Mouse (Mus musculus): ENCODE data around the gene Slc35b4.

The Slc35b4 gene

DNA sequence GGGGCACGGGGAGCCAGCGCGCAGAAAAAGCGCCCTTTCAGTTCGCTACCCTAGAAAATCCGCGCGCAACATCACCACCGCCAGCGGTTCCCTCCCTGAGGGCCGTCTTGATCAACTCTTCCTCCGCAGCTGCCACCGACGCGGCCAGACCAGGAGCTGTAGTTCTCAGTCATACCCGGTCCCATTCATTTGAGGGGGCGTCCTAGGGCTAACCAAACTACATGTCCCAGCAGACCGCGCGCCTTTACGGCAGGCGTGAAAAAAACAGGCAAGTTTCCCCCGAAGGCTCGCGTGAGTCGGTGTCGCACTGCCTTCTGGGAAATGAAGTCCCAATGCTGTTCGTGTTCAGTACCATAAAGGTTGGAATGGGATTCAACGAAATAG lies at the start of gene Slc35b4:
Gene Slc35b4 (minus strand): TSS at position 248 of the 384 bp plus-strand sequence.
- DNase-seq (ENCODE audit: extremely low read depth, low read depth, low spot score): peak; percentile 58

DNA sequence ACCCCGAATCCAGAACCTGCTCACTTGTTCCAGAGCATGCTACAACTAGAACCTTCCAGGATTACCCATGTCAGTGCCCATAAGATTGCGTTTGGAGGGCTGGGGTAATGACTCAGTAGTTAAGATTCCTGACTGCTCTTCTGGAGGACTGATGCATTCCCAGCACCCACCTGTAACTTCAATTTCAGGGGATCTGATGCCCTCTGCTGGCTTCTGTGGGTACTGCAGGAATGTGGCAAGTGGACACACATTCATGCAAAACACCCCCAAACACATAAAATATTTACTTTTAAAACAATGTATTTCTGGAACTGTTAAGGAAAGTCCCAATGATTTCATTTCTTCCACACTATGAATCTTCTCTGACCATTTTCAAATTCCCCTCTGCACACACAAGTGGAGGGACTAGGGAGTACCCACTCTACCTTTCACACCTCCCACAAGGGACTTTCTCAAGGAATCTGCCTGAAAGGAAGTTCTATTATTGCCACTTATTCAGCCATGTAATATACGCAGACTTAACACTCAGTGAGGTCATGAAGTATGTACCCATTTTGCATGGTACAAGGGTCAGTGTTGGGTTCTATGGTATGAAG lies 48.2 kb upstream of the Slc35b4 start:
- no peak for DNase-seq (ENCODE audit: extremely low read depth, low read depth, low spot score)

- DNase-seq (ENCODE audit: extremely low read depth, low read depth, low spot score): no peak
Measured at GRCm38 (mm10) chr6:34216450-34217319, 39.8 kb upstream of the Slc35b4 start.

- DNase-seq (ENCODE audit: extremely low read depth, low read depth, low spot score): no peak
Measured at GRCm38 (mm10) chr6:34205754-34206153, 28.8 kb upstream of the Slc35b4 start.

DNA sequence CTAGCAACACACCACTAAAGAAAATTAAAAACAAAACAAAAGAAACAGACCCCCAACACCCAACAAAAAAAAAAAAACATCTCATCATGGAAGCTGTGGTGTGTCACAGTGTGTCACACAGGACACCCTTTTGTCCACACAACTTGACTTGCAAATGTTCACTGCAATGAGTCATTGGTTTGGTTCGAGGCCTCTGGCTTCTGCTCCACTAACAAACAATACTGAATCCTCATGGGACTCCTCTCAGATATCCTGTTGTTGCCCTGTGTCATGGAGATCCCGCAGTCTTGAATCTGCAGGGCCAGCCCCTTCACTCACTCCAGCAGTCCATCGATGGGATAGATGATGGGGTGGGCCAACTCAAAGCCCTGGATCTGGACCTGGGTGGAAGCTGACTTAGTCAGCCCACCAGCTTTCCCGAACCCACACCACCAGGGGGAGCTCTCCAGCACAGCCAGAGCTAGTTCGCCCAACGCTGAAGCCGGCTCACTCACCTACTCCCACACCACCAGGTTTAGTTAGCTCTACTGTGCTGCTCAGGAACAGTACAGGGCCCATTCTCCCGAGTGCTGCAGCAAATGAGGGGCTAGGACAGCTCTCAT lies 28.2 kb upstream of the Slc35b4 start:
- no peak for DNase-seq (ENCODE audit: extremely low read depth, low read depth, low spot score)

DNA sequence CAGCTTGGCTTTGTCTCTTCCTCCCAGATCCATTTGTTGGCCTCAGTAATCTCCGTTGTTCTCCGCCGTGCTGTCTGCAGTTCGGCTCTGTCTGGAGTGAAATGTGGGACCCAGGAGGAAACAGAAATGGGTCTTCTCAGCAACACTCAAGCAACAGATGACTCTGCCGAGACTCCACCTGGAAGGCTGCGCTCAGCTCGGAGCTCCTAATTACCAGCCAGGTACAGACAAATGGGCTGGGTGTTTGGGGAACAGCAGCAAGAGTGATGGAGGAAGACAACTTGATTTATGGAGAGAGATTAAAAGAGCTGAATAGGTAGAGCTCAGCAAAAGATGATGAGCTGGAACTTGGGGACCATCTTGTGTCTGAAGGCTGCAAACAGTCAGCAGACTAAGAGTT lies 26.6 kb upstream of the Slc35b4 start:
- DNase-seq (ENCODE audit: extremely low read depth, low read depth, low spot score): no peak

DNA sequence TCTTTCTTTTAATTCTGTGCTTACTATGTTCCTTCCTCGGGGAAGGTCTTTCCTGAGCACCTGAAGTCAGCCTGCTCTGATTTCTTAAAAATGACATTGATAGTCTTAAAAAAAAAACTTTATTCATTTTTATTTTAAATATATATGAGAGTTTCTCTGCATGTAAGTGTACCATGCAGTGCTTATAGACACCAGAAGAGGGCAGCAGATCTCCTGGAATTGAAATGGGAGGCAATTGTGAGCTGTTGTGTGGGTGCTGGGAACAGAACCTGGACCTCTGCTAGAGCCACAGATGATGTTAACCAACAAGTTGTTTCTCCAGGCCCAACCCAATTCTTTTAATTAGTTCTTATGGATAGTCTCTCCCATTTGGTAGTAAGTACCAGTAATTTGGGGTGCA lies 18.1 kb upstream of the Slc35b4 start:
- DNase-seq (ENCODE audit: extremely low read depth, low read depth, low spot score): no peak

DNA sequence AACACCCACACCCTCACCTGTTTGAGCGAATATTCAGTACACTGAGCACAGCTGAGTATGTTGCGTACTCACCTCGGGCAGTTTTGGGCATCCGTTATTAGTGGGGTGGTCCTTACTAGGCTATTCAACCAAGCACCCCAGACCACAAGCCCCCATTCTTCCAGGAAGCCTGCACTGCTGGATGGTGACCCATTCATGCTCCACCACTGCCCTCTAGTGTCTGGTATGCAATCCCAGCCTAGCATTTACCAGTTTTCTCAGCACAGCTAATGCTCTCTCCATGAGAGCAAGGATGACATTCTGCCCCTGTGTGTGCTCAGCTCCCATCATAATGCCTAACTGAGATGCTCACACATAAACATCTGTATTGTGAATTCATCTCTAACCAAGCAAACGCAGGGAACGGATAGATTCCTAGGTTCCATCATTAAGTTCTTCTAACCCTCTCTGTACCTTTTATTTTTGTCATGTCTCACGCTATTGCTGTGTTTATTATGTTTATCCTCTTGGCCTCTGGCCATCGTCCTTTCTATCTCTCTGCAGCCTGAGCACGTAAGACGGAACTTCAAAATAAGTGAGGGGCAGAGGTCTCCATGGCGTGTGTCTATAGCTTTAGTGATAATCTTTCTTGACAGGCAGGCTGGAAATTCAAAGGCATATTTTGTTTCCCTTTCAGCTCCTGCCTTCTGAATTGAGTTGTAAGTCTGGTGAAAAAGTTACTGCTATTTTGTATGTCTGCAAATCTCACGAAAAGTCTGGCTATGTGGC lies 17.0 kb upstream of the Slc35b4 start:
- no peak for DNase-seq (ENCODE audit: extremely low read depth, low read depth, low spot score)

DNA sequence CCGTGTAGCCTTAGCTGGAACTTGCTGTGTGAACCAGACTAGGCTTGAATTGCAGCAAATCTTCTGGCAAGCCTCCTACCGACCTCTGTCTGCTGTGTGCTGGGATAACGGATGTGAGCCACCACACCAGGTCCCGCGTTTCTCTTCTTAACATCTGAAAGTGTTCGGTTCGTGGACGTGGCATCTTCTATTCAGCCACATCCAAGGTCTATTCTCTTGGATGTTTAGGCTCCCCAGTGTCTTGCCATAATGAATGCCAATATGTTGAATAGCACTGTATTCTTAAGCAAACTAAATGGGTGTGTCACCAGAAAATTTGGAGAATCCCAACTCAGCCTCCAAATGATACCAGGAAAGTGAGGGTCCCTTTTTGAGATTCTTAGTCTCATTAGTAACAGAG lies 14.5 kb upstream of the Slc35b4 start:
- DNase-seq (ENCODE audit: extremely low read depth, low read depth, low spot score): no peak

GRCm38 (mm10) chr6:34189494-34189893 lies 12.6 kb upstream of the Slc35b4 start:
- DNase-seq (ENCODE audit: extremely low read depth, low read depth, low spot score): no peak

- DNase-seq (ENCODE audit: extremely low read depth, low read depth, low spot score): no peak
Measured at GRCm38 (mm10) chr6:34187986-34188599, 11.2 kb upstream of the Slc35b4 start.

- no peak for DNase-seq (ENCODE audit: extremely low read depth, low read depth, low spot score)
Measured at GRCm38 (mm10) chr6:34187273-34187863, 10.5 kb upstream of the Slc35b4 start.

DNA sequence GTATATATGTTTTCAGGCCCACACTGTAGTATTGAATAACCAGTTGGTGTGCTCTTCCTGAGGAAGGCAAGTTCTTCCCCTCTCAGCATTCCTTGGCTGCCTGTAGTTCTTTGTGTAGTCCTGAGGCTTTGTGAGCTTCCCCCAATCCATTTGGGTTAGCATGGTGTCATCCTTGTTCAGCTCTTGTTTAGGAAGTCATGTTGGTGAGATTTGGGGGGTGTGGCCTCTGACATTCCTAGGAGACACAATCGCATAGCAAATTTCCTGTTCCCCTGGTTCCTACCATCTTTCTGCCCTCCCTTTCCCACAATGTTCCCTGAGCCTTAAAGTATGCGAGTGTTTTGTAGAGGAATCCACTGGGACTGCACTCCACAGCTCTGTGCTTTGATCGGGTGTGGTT lies 6.4 kb upstream of the Slc35b4 start:
- DNase-seq (ENCODE audit: extremely low read depth, low read depth, low spot score): no peak

GRCm38 (mm10) chr6:34181961-34182360 lies 5.0 kb upstream of the Slc35b4 start:
- no peak for DNase-seq (ENCODE audit: extremely low read depth, low read depth, low spot score)

- no peak for DNase-seq (ENCODE audit: extremely low read depth, low read depth, low spot score)
Measured at GRCm38 (mm10) chr6:34179911-34180310, 3.0 kb upstream of the Slc35b4 start.

DNA sequence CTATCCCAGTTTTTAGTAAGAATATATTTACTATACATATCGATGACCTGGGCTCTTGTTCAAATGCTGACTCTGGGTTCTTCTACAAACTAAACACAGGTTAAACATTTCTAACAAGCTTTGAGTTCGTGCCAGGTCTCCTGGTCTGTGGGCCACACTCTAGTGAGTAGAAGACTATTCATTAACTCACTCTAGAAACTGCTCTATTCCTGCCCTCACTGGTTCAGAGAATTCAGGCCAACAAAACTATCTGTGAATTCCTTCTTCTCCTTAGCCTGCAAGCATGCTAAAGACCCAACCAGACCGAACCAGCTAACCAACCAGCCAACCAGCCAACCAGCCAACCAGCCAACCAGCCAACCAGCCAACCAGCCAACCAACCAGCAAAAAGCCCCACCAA lies 2.1 kb upstream of the Slc35b4 start:
- DNase-seq (ENCODE audit: extremely low read depth, low read depth, low spot score): no peak

DNA sequence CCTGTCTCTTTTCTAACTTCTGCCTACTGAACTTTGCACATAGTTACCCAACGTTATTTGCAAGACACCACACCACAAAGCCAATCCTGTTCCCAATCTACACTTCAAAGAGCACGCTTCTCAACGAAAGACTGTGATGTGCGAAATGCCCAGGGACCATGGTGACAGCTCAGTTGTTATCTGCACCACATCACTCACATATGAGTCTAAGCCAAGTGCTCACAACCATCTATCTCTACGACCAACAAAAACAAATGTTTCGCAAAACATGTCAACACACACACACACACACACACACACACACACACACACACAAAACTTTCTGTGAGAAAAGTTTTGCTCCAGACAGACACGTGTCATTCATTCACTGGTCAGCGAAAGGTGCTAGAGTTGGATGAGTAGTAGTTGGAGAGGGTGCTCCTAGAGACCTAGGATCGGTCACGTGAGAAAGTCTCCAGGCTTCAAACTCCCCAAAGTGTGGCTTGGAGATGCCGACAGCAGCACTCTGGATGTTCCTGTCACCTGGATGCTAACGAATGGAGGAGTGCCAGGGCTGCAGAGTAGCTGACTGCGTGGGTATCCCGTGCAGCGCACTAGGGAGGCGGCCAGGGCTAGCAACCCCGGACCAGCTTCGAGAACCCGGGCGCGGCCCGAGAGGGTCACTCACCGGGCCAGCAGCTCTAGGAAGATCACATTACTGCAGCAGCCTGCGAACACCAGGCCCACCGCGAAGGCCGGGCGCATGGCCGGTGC lies 624 bp downstream of the Slc35b4 start:
- DNase-seq (ENCODE audit: extremely low read depth, low read depth, low spot score): no peak

- no peak for DNase-seq (ENCODE audit: extremely low read depth, low read depth, low spot score)
Measured at GRCm38 (mm10) chr6:34174715-34175114, 2.2 kb downstream of the Slc35b4 start.

- no peak for DNase-seq (ENCODE audit: extremely low read depth, low read depth, low spot score)
Measured at GRCm38 (mm10) chr6:34173251-34173650, 3.7 kb downstream of the Slc35b4 start.
